Mouse (Mus musculus) forebrain, embryonic 10.5 days (tissue): ENCODE data around the gene Kcnh5. TPM values are rescaled to one million over a fixed set of nuclear protein-coding genes. Genes with fewer than 3 reads are reported as not detected.

Experiments used
- DNase-seq: peaks from one replicate; pipeline ENCODE4 v3.0.0-alpha.2; 2017; ENCODE audit warnings: low spot score; ENCODE audit errors: extremely low spot score
- H3K27ac ChIP-seq: fragments of 300-500 bp; sonication (generic); 2 replicates; pipeline ENCODE4 v1.5.1; 2016; ENCODE audit warnings: mild to moderate bottlenecking
- H3K27me3 ChIP-seq: fragments of 300-500 bp; sonication (generic); 2 replicates; pipeline ENCODE4 v1.6.1; 2016; ENCODE audit warnings: mild to moderate bottlenecking; ENCODE audit not compliant: poor library complexity, severe bottlenecking
- H3K36me3 ChIP-seq: fragments of 300-500 bp; sonication (generic); replicated peaks from 2 replicates; pipeline ENCODE4 v1.6.1; 2016; ENCODE audit warnings: mild to moderate bottlenecking, moderate library complexity
- H3K4me1 ChIP-seq: fragments of 300-500 bp; sonication (generic); 2 replicates; pipeline ENCODE4 v1.6.1; 2016
- H3K4me3 ChIP-seq: fragments of 300-500 bp; sonication (generic); 2 replicates; pipeline ENCODE4 v1.5.1; 2016; ENCODE audit warnings: mild to moderate bottlenecking, moderate library complexity
- H3K9me3 ChIP-seq: fragments of 300-500 bp; sonication (generic); 2 replicates; pipeline ENCODE4 v1.6.1; 2016; ENCODE audit warnings: mild to moderate bottlenecking, moderate library complexity
- WGBS: fragments of 180-500 bp; shearing (Covaris S2); methylation state at CpG from one replicate; pipeline ENCODE4 v1.1.7; 2016; 5-methylcytosine and 5-hydroxymethylcytosine counted together
- polyA plus RNA-seq: library from polyadenylated mRNA; unstranded; fragments of >200 nt; fragmentation: Nextera tagmentation; extraction: Ambion mirVana; gene quantifications from 2 replicates; pipeline ENCODE4 v1.2.1, GENCODE M21; 2016

Kcnh5 gene
- polyA plus RNA-seq, 1 experiment from 2014 or later = 0.90 TPM

DNA sequence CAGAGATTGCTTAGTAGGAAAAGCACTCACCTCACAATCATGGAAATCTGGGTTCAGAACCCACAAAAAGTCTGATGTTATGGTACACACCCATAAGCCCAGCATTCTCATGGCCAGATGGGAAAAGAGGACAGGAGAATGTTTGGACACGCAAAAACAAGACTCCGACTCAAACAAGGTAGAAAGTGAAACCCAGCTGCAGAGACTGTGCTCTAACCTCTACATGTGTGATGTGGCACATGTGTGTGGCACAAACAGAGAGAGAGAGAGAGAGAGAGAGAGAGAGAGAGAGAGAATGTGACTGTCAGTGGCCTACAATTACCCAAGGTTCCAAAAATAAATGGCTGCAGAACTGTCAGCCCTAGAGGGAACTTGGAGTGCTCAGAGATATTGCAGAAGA is 106.1 kb downstream of the Kcnh5 start:
- Histone ChIP-seq H3K9me3 (no peaks in the 10 kb centered on the region), H3K27me3 (no peaks in the 10 kb centered on the region), H3K4me1 (no peaks in the 10 kb centered on the region), H3K36me3 (no peaks in the 10 kb centered on the region), H3K4me3 (no peak overlapping the region), H3K27ac (no peak overlapping the region)
- WGBS = 99% methylated on average over 2 of the region's 2 CpGs
- no peak for DNase-seq

DNA sequence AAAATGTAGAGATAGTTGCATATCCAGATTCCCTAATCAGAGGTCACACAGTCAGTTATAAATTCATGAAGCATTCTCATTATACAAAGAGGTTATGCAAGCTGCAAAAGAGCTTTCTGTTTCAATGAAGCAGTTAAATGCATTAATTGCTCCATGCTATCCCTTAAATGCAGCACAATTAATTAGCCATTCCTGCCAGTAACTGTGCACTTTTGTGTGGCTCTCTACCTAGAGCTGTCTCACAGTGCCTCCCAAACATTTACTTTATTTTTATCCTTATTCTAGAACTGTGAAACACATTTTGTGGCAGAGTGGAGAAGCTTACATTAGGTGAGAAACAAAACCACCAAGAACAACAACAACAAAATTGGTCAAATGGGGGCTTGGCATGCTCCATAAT is 114.6 kb downstream of the Kcnh5 start:
- peaks cover 33% of the 10 kb centered on the region for H3K4me1 ChIP-seq
- no peak overlapping the region for H3K27ac ChIP-seq
- H3K27me3 ChIP-seq = no peaks in the 10 kb centered on the region
- no peak for DNase-seq
- no peaks in the 10 kb centered on the region for H3K9me3 ChIP-seq
- H3K4me3 ChIP-seq = no peak overlapping the region
- no peaks in the 10 kb centered on the region for H3K36me3 ChIP-seq

DNA sequence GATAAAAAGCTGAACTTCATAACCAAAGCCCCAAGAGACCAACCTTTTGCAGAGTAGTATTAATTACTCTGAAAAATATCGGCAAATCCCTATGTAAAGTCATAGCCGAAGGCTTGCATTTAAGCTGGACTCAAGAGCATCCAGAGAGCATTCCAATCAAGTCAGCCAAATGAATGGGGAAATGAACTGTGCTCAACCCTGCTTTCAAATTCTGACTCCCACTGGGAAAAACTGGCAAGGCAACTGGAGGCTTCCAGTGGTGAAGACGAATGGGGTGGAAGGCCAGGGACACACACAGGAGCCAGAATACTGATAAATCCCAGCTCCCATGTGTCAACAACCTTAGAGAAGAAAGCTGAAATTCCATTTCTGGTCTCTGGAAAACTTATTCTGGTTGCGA is 115.4 kb downstream of the Kcnh5 start:
- no peak for DNase-seq
- no peak overlapping the region for H3K27ac ChIP-seq
- WGBS = 56% methylated on average over 4 of the region's 4 CpGs

DNA sequence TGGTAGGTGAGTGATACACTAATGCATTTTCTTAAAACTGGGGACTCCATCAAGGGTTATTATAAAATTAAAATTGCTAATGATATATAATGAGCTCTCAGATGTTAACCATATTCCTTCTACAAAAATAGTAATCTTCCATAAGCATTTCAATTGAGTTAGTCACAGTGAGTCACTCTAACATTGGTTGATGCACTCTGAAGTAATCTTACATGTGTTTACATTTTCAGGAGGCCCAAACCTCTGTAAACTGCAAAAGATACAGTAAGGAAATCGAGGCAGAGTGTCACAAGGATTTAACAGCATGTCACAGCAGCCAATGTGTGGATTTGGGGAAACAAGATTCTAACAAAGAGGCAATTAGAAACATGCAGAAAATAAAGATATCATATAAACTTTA is 123.4 kb downstream of the Kcnh5 start:
- Histone ChIP-seq H3K36me3 (no peaks in the 10 kb centered on the region), H3K4me3 (no peak overlapping the region), H3K27me3 (no peaks in the 10 kb centered on the region), H3K27ac (no peak overlapping the region), H3K4me1 (peaks cover under 1% of the 10 kb centered on the region; the same call in 1 of the 2 replicates), H3K9me3 (peaks cover 3% of the 10 kb centered on the region; the same call in 1 of the 2 replicates)
- DNase-seq = no peak
- 69% methylated on average over 1 of the region's 1 CpGs for WGBS

More for the DNA sequence above, 115.4 kb downstream of the Kcnh5 start:
- no peaks in the 10 kb centered on the region for H3K9me3 ChIP-seq
- H3K4me3 ChIP-seq = no peak overlapping the region
- no peaks in the 10 kb centered on the region for H3K36me3 ChIP-seq
- H3K27me3 ChIP-seq = no peaks in the 10 kb centered on the region
- H3K4me1 ChIP-seq = peaks cover 33% of the 10 kb centered on the region

DNA sequence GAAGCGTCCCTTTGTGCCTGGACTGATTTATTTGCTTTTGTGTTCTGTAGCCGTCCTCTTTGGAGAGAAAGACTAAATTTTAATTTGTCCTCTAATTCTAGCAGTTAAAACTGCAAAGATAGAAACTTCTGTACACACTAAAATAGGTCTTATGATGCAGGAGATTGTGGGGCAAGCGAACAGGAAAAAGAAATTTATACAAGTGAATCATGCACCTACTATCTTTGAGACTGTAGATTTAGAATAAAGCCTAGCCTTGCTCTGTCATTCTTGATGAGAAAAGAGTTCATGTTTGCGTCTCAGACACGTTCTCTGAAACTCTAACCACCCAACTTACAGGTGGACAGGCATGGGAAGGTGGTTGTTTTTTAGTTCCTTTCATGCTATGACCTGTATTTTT is 140.4 kb downstream of the Kcnh5 start:
- 89% methylated on average over 5 of the region's 5 CpGs for WGBS
- no peaks in the 10 kb centered on the region for H3K4me1 ChIP-seq

DNA sequence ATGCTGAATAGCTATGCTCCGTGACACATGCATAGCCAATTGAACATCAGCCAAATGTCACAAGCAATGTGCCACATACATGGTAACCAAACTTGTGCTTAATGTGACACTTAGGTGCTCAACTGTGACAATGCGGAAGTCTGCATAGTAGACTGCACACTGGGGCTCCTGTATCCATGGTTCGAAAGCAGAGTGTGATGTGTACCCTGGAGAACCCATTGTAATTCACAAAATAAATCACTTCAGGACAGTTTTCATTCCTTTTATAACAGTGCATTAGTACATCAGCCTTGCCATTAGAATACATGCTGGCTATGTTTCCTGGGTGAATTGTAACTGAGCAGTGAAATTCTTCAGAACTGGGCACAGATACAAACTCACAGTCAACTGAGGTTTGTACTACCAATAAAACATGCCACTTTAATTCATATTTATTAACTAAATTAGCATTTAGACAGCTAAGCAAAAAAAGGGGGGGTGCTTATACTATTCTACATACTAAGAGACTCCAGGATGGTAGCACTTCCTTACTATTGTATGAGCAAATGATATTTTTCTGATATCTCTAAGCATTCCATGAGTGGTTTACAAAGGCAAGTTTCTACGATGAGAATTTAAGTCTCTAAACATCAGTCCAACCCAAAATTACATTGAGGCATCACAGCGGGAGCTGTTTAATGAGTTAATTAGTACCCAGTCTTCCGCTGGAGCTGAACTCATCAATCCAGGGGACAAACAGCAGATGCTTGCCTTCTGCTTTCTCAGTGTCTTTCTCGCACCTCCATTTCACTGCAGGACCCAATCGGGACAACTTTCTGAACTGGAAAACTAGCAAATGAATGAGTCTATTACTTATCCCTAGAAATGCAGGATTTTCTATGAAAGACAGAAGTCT is 144.9 kb downstream of the Kcnh5 start:
- Histone ChIP-seq H3K4me1 (no peaks in the 10 kb centered on the region), H3K36me3 (no peaks in the 10 kb centered on the region), H3K9me3 (no peaks in the 10 kb centered on the region), H3K4me3 (no peak overlapping the region), H3K27ac (no peak overlapping the region), H3K27me3 (no peaks in the 10 kb centered on the region)
- DNase-seq = no peak
- WGBS = 83% methylated on average over 8 of the region's 8 CpGs

More for the DNA sequence above, 140.4 kb downstream of the Kcnh5 start:
- Histone ChIP-seq H3K9me3 (no peaks in the 10 kb centered on the region), H3K4me3 (no peak overlapping the region), H3K27me3 (no peaks in the 10 kb centered on the region), H3K36me3 (no peaks in the 10 kb centered on the region), H3K27ac (no peak overlapping the region)
- DNase-seq = no peak

DNA sequence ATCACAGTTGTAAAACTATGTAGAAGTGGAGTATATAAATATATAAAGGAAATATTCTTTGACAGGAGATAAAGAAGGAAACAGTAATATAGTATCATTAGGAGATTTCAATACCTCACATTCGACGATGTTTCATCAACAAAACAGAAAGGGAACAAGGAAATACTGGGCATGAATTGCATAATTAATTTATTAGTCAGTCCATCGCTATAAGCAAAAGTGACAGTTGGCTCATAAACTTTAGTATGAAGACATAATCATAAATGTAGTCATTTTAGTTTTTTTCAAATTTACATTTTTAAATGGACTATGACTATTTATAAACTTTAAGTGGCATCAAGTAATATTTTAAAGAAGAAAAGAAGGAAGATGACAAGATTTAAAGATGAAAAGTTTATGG is 205.9 kb downstream of the Kcnh5 start:
- H3K4me3 ChIP-seq = no peak overlapping the region
- no peaks in the 10 kb centered on the region for H3K9me3 ChIP-seq
- no peak for DNase-seq
- H3K4me1 ChIP-seq = no peaks in the 10 kb centered on the region
- no peak overlapping the region for H3K27ac ChIP-seq
- WGBS = 92% methylated on average over 3 of the region's 3 CpGs
- no peaks in the 10 kb centered on the region for H3K36me3 ChIP-seq
- H3K27me3 ChIP-seq = no peaks in the 10 kb centered on the region

DNA sequence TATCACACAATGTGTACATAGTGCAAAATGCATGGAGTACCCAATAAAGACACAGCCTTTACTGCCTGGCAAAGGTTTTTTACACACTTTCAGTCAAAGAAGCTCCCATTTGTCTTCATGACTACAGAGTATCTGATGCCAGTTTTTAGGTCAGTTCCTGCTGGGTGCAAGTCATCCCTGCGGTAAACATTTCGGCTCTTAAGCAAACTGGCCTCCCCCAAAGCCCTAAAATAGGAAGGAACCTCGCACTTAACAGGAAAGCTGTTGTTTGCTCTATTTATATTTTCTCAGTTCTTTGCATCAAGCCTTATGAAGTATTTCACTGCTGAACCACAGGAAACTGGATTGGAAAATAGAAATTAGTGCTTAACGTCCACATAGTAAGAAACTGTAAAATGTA is 207.7 kb downstream of the Kcnh5 start:
- no peaks in the 10 kb centered on the region for H3K36me3 ChIP-seq
- 86% methylated on average over 4 of the region's 4 CpGs for WGBS
- no peaks in the 10 kb centered on the region for H3K27me3 ChIP-seq
- no peak overlapping the region for H3K27ac ChIP-seq
- DNase-seq = no peak
- no peaks in the 10 kb centered on the region for H3K9me3 ChIP-seq
- no peak overlapping the region for H3K4me3 ChIP-seq
- no peaks in the 10 kb centered on the region for H3K4me1 ChIP-seq

DNA sequence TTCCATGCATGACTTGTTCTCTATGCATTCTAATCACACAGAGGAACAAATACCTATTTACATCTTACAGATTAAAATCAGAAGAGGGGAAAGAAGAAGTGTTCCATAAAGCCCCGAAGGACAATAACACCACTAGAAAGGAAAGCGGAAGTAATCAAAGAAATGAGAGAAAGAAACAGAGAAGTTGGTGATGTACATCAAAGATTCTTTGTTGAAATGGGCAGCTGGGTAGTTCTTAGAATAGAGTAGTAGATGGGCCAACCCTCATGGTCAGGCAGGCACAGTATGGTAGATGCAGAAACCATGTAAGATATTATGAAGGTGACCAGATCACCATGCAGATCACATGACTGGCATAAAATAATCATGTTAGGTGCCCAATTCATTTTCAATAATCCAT is 210.9 kb downstream of the Kcnh5 start:
- Histone ChIP-seq H3K4me1 (no peaks in the 10 kb centered on the region), H3K27me3 (no peaks in the 10 kb centered on the region), H3K9me3 (no peaks in the 10 kb centered on the region), H3K36me3 (no peaks in the 10 kb centered on the region), H3K4me3 (no peak overlapping the region), H3K27ac (no peak overlapping the region)
- 61% methylated on average over 2 of the region's 2 CpGs for WGBS
- DNase-seq = no peak

DNA sequence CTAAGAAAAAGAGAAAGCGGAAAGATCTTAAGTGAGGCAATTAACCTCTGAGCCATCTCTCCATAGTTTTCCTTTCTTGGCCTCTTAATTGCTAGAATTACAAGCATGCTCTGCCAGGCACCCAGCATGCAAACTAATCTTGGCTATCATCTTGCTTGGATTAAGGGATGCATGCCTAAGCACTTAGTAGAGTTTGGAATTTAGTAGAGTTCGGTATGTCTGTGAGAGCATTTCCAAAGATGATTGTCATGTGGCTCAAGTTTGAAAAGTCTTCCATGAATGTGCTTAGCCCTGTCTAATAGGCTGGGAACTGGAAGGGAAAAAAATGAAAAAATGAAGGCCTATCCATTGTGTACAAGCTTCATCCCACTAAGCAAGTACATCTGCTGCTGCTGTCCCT is 224.5 kb downstream of the Kcnh5 start:
- WGBS = 71% methylated on average over 2 of the region's 2 CpGs
- Histone ChIP-seq H3K9me3 (no peaks in the 10 kb centered on the region), H3K36me3 (no peaks in the 10 kb centered on the region), H3K4me1 (peaks cover 5% of the 10 kb centered on the region; the same call in 1 of the 2 replicates), H3K27ac (no peak overlapping the region), H3K4me3 (no peak overlapping the region), H3K27me3 (no peaks in the 10 kb centered on the region)
- no peak for DNase-seq

DNA sequence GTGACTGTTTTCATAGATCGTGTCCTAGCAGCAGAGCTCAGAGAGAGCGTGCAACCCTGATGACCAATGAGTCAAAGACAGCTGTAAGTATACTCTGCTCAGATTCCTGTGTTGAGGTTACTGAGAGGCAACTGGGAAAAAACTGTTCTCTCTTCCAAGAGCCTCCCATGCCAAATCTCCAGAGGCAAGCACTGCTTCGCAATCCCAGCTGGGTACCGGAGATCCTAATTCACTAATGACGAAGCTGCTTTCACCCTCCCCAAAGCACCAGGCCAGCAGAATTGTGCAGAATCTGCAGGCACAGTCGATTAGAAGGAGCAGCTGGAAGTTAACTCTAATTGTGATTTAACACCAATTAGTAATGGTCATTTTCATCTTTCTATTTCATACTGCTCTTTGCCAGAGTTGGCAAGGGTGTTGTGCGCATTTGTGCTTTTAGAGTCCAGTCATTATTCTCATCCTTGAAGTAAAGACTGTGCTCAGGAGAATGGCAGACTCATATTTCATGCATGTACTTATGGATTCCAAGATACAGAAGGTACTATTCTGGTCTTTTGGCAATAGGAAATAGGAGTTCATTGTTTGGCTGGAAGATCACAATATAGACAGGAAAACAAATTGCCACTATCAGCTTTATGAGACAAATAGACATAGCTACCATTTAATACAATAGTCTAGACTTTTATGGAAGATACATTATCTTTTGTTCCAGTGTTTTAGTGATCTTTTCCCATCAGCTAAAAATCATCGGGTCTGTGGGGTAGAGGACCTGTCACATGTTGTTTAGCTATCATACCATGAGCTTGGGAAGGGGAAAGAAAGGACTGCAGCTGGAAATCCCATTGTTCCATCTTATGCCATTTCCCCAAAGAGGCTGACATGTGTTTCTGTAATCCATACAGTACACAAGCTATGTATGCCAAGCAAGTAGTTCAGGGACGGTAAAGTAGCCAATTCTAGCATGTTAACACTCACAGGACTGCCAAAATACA is 225.7 kb downstream of the Kcnh5 start:
- Histone ChIP-seq H3K27ac (no peak overlapping the region), H3K36me3 (no peaks in the 10 kb centered on the region), H3K4me1 (peaks cover 5% of the 10 kb centered on the region; the same call in 1 of the 2 replicates), H3K27me3 (no peaks in the 10 kb centered on the region), H3K4me3 (no peak overlapping the region), H3K9me3 (no peaks in the 10 kb centered on the region)
- WGBS = 61% methylated on average over 9 of the region's 9 CpGs
- DNase-seq = no peak

DNA sequence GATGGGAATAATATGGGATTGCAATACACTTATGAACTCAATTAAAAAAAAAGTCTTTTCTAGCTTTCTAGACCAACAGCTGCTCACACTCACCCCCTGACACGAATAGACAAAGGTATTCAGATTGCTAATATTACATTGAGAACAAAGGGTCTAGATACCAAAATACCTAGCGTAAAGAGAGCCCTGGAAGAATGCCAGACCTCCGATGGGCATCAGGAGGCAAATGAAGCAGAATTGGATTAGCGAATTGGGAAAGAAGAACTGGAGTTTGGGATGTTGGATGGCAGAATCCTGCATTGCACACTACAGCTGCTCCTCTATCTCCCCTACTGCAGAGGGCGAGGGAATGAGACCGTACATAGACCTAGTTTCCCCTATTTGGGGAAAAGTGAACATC is 275.8 kb downstream of the Kcnh5 start:
- Histone ChIP-seq H3K4me3 (no peak overlapping the region), H3K27ac (no peak overlapping the region), H3K4me1 (no peaks in the 10 kb centered on the region), H3K27me3 (no peaks in the 10 kb centered on the region), H3K36me3 (no peaks in the 10 kb centered on the region), H3K9me3 (no peaks in the 10 kb centered on the region)
- no peak for DNase-seq
- 84% methylated on average over 6 of the region's 6 CpGs for WGBS

DNA sequence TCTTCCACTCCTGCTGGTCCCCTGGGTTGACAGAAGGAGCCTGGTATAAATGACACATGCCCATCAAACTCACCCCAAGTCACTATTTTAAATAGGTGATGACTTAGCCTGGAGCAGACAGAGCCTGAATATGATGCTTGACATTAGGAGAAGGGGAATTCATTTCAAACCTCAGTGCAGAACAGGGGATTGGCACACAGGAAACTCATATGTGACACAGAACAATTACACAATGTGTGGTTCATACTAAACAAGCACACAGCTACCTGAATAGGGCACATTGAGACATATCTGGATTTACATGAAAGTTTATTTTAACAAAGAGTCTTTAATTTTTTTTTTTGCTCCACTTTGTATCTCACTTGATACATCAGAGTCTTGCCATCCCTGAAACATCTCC is 276.4 kb downstream of the Kcnh5 start:
- DNase-seq = no peak
- Histone ChIP-seq H3K4me1 (no peaks in the 10 kb centered on the region), H3K27ac (no peak overlapping the region), H3K27me3 (no peaks in the 10 kb centered on the region), H3K9me3 (no peaks in the 10 kb centered on the region), H3K36me3 (no peaks in the 10 kb centered on the region), H3K4me3 (no peak overlapping the region)
